Mouse (Mus musculus): ENCODE data around the gene Gm28038. TPM values are rescaled to one million over a fixed set of nuclear protein-coding genes. Genes with fewer than 3 reads are reported as not detected.

The Gm28038 gene
- polyA plus RNA-seq, 1 experiment from 2014 or later, result not detected

- H3K36me3 ChIP-seq, result peaks cover 59% of the 10 kb centered on the region
- no peak overlapping the region for H3K9ac ChIP-seq
- WGBS, result 64% methylated on average over 4 of the region's 4 CpGs
- peaks cover 8% of the 10 kb centered on the region for H3K4me1 ChIP-seq
- peak; percentile 27; the same call in 1 of the 2 replicates for ATAC-seq (ENCODE audit: borderline replicate concordance, extremely low read depth, low FRiP score, low TSS enrichment)
- H3K4me3 ChIP-seq, result no peak overlapping the region
- no peak overlapping the region for H3K27ac ChIP-seq
- no peaks in the 10 kb centered on the region for H3K9me3 ChIP-seq
- no peaks in the 10 kb centered on the region for H3K27me3 ChIP-seq
- H3K4me2 ChIP-seq, result no peak overlapping the region
These were observed 22.2 kb upstream of the Gm28038 start for GRCm38 (mm10) chr2:30258600-30258999.

- ATAC-seq (ENCODE audit: borderline replicate concordance, extremely low read depth, low FRiP score, low TSS enrichment), result no peak
- WGBS, result 83% methylated on average over 15 of the region's 15 CpGs
- H3K9me3 ChIP-seq, result no peaks in the 10 kb centered on the region
- no peak overlapping the region for H3K9ac ChIP-seq
- no peak overlapping the region for H3K27ac ChIP-seq
- H3K4me1 ChIP-seq, result peaks cover 10% of the 10 kb centered on the region
- H3K4me2 ChIP-seq, result no peak overlapping the region
- H3K36me3 ChIP-seq, result peaks cover 65% of the 10 kb centered on the region
- no peak overlapping the region for H3K4me3 ChIP-seq
- H3K27me3 ChIP-seq, result no peaks in the 10 kb centered on the region
These were observed 21.4 kb upstream of the Gm28038 start for GRCm38 (mm10) chr2:30259131-30260064.

- H3K36me3 ChIP-seq, result peaks cover 54% of the 10 kb centered on the region
- no peak for ATAC-seq (ENCODE audit: borderline replicate concordance, extremely low read depth, low FRiP score, low TSS enrichment)
- H3K4me3 ChIP-seq, result no peak overlapping the region
- H3K4me1 ChIP-seq, result peaks cover 28% of the 10 kb centered on the region
- 82% methylated on average over 4 of the region's 4 CpGs for WGBS
- no peaks in the 10 kb centered on the region for H3K9me3 ChIP-seq
- no peak overlapping the region for H3K4me2 ChIP-seq
- no peak overlapping the region for H3K9ac ChIP-seq
- no peak overlapping the region for H3K27ac ChIP-seq
- no peaks in the 10 kb centered on the region for H3K27me3 ChIP-seq
These were observed 19.6 kb upstream of the Gm28038 start for GRCm38 (mm10) chr2:30261064-30261736.

GRCm38 (mm10) chr2:30261921-30262839, 18.7 kb upstream of the Gm28038 start:
- H3K4me2 ChIP-seq, result no peak overlapping the region
- peaks cover 44% of the 10 kb centered on the region for H3K36me3 ChIP-seq
- no peak overlapping the region for H3K27ac ChIP-seq
- no peak overlapping the region for H3K4me3 ChIP-seq
- no peaks in the 10 kb centered on the region for H3K9me3 ChIP-seq
- no peak for ATAC-seq (ENCODE audit: borderline replicate concordance, extremely low read depth, low FRiP score, low TSS enrichment)
- WGBS, result 89% methylated on average over 18 of the region's 18 CpGs
- H3K27me3 ChIP-seq, result no peaks in the 10 kb centered on the region
- H3K4me1 ChIP-seq, result peaks cover 37% of the 10 kb centered on the region
- H3K9ac ChIP-seq, result no peak overlapping the region

- Histone ChIP-seq H3K4me3 (no peak overlapping the region), H3K4me1 (peaks cover 37% of the 10 kb centered on the region), H3K9me3 (no peaks in the 10 kb centered on the region), H3K27me3 (no peaks in the 10 kb centered on the region), H3K27ac (no peak overlapping the region), H3K4me2 (no peak overlapping the region), H3K36me3 (peaks cover 36% of the 10 kb centered on the region), H3K9ac (no peak overlapping the region)
- no peak for ATAC-seq (ENCODE audit: borderline replicate concordance, extremely low read depth, low FRiP score, low TSS enrichment)
- 33% methylated on average over 4 of the region's 4 CpGs for WGBS
These were observed 17.9 kb upstream of the Gm28038 start for GRCm38 (mm10) chr2:30262840-30263441.

- Histone ChIP-seq H3K36me3 (peaks cover 33% of the 10 kb centered on the region), H3K27ac (no peak overlapping the region)
- WGBS, result 81% methylated on average over 6 of the region's 6 CpGs
These were observed 17.0 kb upstream of the Gm28038 start for GRCm38 (mm10) chr2:30263811-30264210.

GRCm38 (mm10) chr2:30264671-30265519, 15.9 kb upstream of the Gm28038 start:
- peaks cover 30% of the 10 kb centered on the region for H3K36me3 ChIP-seq
- WGBS, result 51% methylated on average over 7 of the region's 7 CpGs

More at GRCm38 (mm10) chr2:30263811-30264210, 17.0 kb upstream of the Gm28038 start:
- Histone ChIP-seq H3K27me3 (no peaks in the 10 kb centered on the region), H3K4me3 (no peak overlapping the region), H3K4me2 (no peak overlapping the region), H3K9ac (no peak overlapping the region), H3K9me3 (no peaks in the 10 kb centered on the region), H3K4me1 (peaks cover 37% of the 10 kb centered on the region)
- no peak for ATAC-seq (ENCODE audit: borderline replicate concordance, extremely low read depth, low FRiP score, low TSS enrichment)

GRCm38 (mm10) chr2:30265767-30266253, 15.0 kb upstream of the Gm28038 start, which contains the start of gene Phyhd1:
Phyhd1 (plus strand) TSS chr2:30266203.
- Histone ChIP-seq H3K9me3 (no peaks in the 10 kb centered on the region), H3K27ac (peak within 1 kb of the TSS; percentile 87), H3K9ac (no peak within 1 kb of the TSS), H3K36me3 (peaks cover 24% of the 10 kb centered on the region), H3K4me2 (peak within 1 kb of the TSS; percentile 32; the same call in 1 of the 2 replicates), H3K4me3 (peak within 1 kb of the TSS; percentile 4; the same call in 1 of the 2 replicates), H3K27me3 (no peaks in the 10 kb centered on the region), H3K4me1 (peaks cover 44% of the 10 kb centered on the region)
- 36% methylated on average over 5 of the region's 5 CpGs for WGBS
- peak; percentile 64; the same call in 1 of the 2 replicates for ATAC-seq (ENCODE audit: borderline replicate concordance, extremely low read depth, low FRiP score, low TSS enrichment)

More at GRCm38 (mm10) chr2:30264671-30265519, 15.9 kb upstream of the Gm28038 start:
- H3K4me2 ChIP-seq, result no peak overlapping the region
- no peak overlapping the region for H3K9ac ChIP-seq
- no peaks in the 10 kb centered on the region for H3K9me3 ChIP-seq
- ATAC-seq (ENCODE audit: borderline replicate concordance, extremely low read depth, low FRiP score, low TSS enrichment), result no peak
- H3K27me3 ChIP-seq, result no peaks in the 10 kb centered on the region
- peak overlapping the region; percentile 87 for H3K27ac ChIP-seq
- no peak overlapping the region for H3K4me3 ChIP-seq
- H3K4me1 ChIP-seq, result peaks cover 41% of the 10 kb centered on the region

GRCm38 (mm10) chr2:30266392-30266941, 14.4 kb upstream of the Gm28038 start:
- 5% methylated on average over 4 of the region's 4 CpGs for WGBS
- peak overlapping the region; percentile 4; the same call in 1 of the 2 replicates for H3K4me3 ChIP-seq
- H3K4me2 ChIP-seq, result peak overlapping the region; percentile 32; the same call in 1 of the 2 replicates
- peak overlapping the region; percentile 87 for H3K27ac ChIP-seq
- H3K9ac ChIP-seq, result no peak overlapping the region
- no peaks in the 10 kb centered on the region for H3K27me3 ChIP-seq
- no peaks in the 10 kb centered on the region for H3K9me3 ChIP-seq
- ATAC-seq (ENCODE audit: borderline replicate concordance, extremely low read depth, low FRiP score, low TSS enrichment), result peak; percentile 69
- H3K4me1 ChIP-seq, result peaks cover 44% of the 10 kb centered on the region
- H3K36me3 ChIP-seq, result peaks cover 21% of the 10 kb centered on the region; the same call in 1 of the 2 replicates

- peaks cover 44% of the 10 kb centered on the region for H3K4me1 ChIP-seq
- no peak overlapping the region for H3K27ac ChIP-seq
- WGBS, result 86% methylated on average over 2 of the region's 2 CpGs
These were observed 13.4 kb upstream of the Gm28038 start for GRCm38 (mm10) chr2:30267466-30267865.

More at GRCm38 (mm10) chr2:30267466-30267865, 13.4 kb upstream of the Gm28038 start:
- H3K9me3 ChIP-seq, result no peaks in the 10 kb centered on the region
- H3K9ac ChIP-seq, result no peak overlapping the region
- no peak for ATAC-seq (ENCODE audit: borderline replicate concordance, extremely low read depth, low FRiP score, low TSS enrichment)
- H3K27me3 ChIP-seq, result no peaks in the 10 kb centered on the region
- peaks cover 14% of the 10 kb centered on the region; the same call in 1 of the 2 replicates for H3K36me3 ChIP-seq
- H3K4me2 ChIP-seq, result no peak overlapping the region
- H3K4me3 ChIP-seq, result no peak overlapping the region

All from lung, embryonic 15.5 days (tissue).